Mouse (Mus musculus) gonadal fat pad, adult 2 months (tissue): ENCODE measurements around the gene Ccdc34. TPM values are rescaled to one million over a fixed set of nuclear protein-coding genes. Genes with fewer than 3 reads are reported as not detected.

Source experiments
- DNase-seq: peaks from one replicate; pipeline ENCODE4 v3.0.0-alpha.2; 2012; ENCODE audit warnings: low read depth
- polyA plus RNA-seq: library from polyadenylated mRNA; depleted of rRNA; stranded (reverse); fragments of >200 nt; gene quantifications from 2 replicates; pipeline ENCODE4 v1.2.3, GENCODE M21; 2012

Ccdc34 gene
- polyA plus RNA-seq, 1 experiment, result 4.8 TPM

GRCm38 (mm10) chr2:109995061-109995460, 22.6 kb upstream of the Ccdc34 start:
- DNase-seq, result no peak

GRCm38 (mm10) chr2:109996411-109996810, 21.2 kb upstream of the Ccdc34 start:
- DNase-seq, result no peak

DNA sequence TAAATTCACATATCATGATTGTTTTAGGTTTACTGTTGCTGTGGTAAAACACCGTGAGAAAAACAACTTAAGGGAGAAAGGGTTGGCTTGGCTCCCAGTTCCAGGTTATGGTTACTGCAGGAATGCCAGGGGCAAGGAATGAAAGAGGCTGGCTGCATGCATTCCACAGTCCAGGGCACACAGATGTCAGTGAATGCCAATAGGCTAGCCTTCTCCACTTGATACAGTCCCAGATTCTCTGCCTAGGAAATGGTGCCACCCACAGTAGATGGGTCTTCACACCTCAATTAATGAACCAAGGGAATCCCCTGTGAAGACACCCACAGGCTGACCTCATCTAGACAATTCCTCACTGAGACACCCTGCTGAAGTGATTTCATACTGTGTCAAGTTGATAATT, 12.9 kb upstream of the Ccdc34 start:
- DNase-seq, result no peak

GRCm38 (mm10) chr2:110005164-110005563, 12.5 kb upstream of the Ccdc34 start:
- DNase-seq, result no peak

- no peak for DNase-seq
Measured at GRCm38 (mm10) chr2:110005596-110006239, 11.9 kb upstream of the Ccdc34 start.

DNA sequence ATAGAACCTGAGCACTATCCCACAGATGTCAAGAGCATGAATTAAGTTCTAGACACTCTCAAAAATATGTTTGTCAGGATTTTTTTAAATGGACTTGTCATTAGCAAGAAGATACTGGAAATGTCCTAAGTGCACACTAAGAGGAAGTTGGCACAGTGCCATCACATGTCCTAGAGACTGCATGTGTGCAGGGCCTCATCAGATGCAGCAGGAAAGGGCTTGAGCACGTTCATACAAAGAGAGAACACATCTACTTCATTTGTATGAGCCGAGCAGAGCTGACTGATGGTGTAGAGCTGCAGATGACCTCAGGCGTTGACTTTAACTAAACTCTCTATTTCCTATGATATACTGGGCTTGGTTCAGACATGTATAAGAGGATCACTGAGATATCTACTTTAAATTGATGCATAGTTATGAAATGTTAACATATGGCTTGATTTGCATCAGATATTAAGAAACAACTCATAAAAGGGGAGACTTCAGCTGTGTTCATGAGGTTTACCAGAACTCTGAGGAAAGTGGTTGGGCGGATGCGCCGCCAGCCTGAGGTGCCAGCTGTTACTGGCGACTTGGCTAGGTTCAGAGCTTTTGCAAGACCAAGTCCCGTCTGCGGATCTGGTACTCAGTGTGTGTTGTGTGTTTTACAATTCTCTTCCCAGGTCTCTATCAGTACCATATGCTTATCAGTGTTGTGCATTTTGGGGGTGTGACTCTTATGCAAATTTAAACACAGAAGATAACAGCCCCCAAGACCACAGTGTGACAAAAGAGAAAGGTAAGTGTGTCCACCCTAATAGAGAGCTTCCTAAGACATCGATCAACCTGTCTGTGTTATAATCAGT, 10.0 kb upstream of the Ccdc34 start:
- no peak for DNase-seq

DNA sequence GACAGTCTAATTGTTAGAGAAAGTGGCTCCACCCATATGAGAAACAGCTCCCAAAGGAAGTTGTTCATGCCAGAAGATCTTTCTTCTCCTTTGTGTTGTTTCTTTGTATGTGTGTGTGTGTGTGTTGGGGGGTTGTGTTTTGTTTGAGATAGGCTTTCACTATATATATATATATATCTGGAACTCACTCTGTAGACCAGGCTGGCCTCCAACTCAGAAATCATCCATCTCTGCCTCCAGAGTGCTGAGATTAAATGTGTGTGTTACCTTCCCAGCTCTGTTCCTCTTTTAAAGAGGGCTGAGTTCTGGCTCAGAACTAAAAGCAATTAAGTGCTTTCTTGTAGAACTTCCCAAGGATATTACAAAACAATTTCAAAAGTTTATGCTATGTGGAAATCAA, 8.2 kb upstream of the Ccdc34 start:
- DNase-seq, result no peak

GRCm38 (mm10) chr2:110012184-110012725, 5.4 kb upstream of the Ccdc34 start:
- DNase-seq, result no peak

DNA sequence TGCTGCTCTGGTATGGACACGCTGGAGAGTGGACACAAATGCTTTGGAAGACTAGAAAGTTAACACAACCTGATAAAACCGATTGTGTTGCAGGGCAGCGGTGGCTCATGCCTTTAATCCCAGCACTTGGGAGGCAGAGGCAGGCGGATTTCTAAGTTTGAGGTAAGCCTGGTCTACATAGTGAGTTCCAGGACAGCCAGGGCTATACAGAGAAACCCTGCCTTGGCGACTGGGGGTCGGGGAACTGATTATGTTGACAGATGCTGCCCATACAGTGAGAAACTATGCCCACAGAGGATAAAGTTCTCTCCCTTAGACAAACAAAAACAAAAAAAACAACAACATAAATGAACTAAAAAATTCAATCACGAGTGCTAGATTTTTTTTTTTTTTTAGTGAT, 530 bp upstream of the Ccdc34 start:
- no peak for DNase-seq

DNA sequence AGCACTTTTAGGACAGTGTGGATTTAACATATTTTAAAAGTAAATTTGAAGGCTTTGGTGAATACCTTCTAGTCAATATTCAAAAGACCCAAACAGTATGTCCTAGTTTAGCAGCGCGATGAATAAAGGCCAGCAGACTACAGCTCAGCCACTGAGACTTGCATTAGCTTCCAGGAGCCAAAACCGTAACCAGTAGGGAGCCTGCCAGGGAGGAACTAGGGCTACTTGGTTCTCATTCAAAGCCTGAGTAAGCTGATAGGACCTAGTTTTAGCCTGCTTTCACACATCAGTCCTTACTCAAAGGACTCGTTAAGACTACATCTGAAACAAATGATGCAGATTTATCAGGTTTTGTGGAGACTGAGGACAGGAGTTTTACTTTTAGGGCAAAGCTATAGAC, 2.0 kb downstream of the Ccdc34 start:
- DNase-seq, result no peak

GRCm38 (mm10) chr2:110020430-110020829, 2.8 kb downstream of the Ccdc34 start:
- no peak for DNase-seq

DNA sequence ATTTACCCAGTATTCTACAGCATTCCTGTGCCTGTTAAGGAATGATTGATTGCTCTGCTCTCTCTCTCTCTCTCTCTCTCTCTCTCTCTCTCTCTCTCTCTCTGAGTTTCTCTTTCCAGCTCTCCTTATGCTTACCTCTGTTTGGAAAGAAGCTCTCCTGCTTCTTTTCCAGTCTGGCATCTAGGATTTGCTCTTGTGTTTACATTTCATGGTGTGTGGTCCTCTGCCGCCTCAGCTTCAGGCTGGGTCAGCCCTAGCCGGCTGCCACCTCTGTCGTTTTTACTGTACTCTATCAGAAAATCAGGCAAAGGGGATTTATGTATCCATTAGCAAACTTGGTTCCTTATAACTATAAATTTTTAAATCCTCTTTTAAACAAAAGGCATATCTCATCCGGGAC, 18.6 kb downstream of the Ccdc34 start:
- DNase-seq, result no peak

- DNase-seq, result no peak
Measured at GRCm38 (mm10) chr2:110036665-110037064, 19.0 kb downstream of the Ccdc34 start.

- no peak for DNase-seq
Measured at GRCm38 (mm10) chr2:110037221-110037620, 19.6 kb downstream of the Ccdc34 start.

GRCm38 (mm10) chr2:110038341-110038740, 20.7 kb downstream of the Ccdc34 start:
- DNase-seq, result no peak

- no peak for DNase-seq
Measured at GRCm38 (mm10) chr2:110042861-110043760, 25.5 kb downstream of the Ccdc34 start.

DNA sequence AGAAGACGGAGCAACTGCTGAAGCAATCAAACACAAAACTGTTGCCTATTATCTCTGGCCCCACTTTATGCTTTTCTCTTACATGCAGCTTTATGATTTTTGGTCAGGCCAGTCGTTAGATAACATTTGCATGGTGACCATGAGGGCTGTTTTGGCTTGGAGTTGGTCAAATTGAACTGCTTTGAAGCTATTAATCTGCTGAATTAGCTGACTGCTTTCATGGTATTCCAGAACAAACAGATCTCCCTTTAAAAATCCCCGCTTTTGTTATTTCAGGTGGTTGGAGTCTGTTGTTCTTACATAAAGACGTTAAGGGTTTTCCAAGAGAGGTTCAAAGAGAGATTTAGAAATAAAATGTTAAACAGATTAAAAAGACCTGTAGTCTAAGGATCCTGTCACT, 40.8 kb downstream of the Ccdc34 start:
- DNase-seq, result no peak

DNA sequence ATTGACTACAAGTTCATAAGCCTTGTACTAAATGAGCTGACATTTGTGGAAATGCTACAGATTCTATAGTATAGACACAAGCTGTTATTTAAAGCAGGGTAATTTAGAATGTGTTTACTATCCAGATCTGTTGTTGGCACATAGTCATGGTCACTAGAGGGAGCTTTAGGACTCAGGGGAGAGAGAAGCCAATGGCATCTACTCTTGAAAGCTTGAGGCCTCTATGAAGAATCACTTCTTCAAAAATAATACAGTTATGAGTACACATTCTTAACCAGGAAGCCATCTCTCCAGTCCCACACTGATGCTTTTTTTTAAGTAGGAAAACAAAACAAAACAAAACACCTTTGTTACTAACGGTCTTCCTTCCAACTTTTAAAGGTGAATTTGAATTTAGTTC, 45.5 kb downstream of the Ccdc34 start:
- DNase-seq, result no peak

DNA sequence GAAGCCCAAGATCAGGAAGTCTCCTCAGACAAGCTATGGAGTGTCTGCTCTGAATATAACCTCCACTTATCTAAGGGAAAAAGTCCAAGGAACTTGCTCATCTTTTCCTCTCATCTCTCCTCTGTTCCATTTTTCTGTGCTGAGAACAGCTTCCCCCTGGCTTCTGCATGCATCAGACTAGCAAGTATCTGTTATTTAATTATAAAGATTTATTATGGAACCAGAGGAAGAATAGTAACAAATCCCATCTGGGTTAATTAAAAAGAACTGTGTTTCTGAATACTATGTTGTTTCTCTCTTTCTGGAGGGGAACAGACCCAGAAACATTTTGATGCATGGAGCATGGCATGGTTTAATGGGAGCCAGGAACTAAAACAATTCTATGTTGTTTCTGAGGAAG, 51.3 kb downstream of the Ccdc34 start:
- no peak for DNase-seq

DNA sequence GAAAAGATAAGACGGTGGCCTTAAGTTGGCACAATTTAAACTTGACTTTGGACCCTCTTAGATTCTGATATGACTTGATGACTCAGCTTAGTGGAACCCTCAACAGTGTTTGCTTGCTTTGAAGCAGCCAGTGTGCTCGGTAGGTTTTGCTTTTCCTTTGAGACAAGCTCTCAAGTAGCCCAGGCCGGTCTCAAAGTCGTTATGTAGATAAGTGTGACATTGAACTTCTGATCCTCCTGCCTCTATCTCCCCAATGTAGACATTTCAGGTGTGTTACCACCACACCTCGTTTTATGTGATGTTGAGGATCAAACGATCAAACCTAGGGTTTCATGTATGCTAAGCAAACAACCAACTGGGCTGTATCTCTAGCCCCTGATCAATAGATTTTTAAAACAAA, 55.4 kb downstream of the Ccdc34 start:
- no peak for DNase-seq

- DNase-seq, result no peak
Measured at GRCm38 (mm10) chr2:110074646-110075452, 57.2 kb downstream of the Ccdc34 start.
